Mouse (Mus musculus) layer of hippocampus, postnatal 14 days (tissue): ENCODE measurements around the gene Vgll4. TPM values are rescaled to one million over a fixed set of nuclear protein-coding genes. Genes with fewer than 3 reads are reported as not detected.
"Not testable (repeated sequence)": the region's sequence is repeated elsewhere in the genome, so short reads cannot be mapped to it uniquely, and the experiment has no call there.

ENCODE experiments used
- DNase-seq, 2 experiments: peaks; one replicate each; pipeline ENCODE4 v3.0.0; 2021 to 2022; ENCODE audit warnings: low spot score in 2 of 2, mixed read lengths in 1 of 2
- total RNA-seq, 2 experiments: library from RNA; stranded (reverse); gene quantifications; 2 replicates each; pipeline ENCODE4 v1.2.3; 2021

The Vgll4 gene
- total RNA-seq, 2 experiments from 2014 or later = 33.3 to 36.2 TPM

DNA sequence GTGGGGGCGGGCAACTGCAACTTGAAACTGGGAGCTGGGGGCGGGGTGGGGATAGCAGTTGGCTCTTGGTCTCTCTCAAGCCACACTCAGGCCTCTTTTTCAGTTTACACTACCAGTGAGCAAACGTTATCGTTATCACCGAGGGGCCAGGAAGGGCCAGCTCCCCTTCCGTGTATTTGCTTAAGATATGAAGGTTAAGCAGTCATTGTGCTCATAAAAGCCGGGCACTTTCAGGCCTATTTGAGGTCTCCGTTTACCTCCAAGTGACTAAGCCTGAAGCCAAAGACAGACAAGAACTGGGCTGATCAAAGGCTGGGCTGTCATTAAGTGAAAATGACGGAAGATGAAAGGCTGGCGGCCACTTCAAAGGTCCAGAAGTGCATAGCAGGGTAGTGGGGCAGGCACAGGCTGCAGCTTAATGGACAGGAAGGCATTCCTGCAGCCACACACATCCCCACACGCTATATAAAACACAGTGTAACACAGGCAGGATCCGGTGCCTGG, 68.4 kb downstream of the Vgll4 start:
- DNase-seq = no peak

DNA sequence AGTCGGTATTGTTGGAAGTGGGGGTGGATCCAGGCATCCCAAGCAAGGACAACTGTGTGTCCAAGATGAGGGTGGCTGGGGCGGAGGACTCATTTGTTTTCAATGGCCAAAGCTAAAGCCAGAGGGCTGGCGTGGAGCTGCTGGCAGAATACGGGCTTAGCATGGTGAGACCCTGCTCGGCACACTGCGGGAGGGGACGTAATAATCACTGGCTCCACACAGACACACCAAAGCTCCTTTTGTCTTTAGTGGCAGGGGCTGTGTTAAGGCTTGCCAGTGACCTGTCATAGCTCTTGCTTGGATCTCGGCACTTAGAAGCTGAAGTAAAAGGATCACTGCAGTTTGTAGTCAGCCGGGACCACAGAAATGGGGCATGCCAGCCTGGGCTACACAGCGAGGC, 69.6 kb downstream of the Vgll4 start:
- no peak for DNase-seq

DNA sequence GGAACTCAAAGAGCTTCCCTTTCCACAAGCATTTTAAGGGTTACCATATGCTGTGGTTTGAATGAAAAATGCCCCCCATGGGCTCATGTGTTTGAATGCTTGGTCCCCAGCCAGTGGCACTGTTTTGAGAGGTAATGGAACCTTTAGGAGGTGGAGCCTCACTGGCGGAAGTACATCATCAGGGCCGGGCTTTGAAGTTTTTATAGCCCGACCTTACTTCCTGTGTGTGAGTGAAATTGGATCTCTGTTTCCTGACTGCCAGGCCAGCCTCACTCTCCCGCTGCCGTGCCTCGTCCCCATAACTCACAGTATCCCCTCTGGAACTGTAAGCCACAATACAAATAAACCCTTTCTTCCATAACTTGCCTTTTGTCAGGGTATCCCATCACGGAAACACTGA, 70.1 kb downstream of the Vgll4 start:
- no peak for DNase-seq

DNA sequence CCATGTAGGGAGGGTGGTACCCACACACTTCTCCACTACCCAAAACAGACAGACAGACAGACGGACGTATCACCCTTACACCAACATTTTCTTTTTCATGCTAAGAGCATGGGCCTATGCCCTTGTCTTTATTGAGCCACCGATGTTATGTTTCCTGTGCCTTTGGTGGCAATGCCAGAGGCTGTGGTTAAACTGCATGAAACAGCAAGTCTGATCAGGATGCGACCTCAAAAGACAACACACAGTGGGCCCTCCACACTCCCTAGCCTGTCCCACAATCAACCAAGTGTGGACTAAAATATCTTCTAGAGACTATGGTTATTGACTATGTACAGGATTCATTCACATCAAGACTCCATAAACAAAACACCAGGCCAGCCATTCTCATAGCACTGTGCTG, 70.8 kb downstream of the Vgll4 start:
- no peak for DNase-seq

DNA sequence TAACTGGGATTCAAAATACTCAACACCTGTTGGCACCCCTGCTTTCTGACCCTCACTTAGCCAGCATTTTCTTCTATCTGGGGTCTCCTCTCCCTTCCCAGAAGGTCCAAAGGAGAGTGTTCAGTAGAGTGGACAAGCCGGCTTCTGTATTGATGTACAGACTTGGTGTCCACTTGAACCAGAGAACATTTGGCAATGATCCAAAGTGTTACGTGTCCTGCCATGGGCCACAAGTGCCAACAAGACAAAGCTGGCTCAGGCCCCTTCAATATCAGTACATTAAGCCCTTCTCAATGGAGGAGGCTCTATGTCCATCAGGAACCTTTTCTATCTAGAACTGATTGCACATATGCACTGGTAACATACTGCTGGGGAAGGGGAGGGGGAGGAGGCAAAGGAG, 73.5 kb downstream of the Vgll4 start:
- DNase-seq = no peak

DNA sequence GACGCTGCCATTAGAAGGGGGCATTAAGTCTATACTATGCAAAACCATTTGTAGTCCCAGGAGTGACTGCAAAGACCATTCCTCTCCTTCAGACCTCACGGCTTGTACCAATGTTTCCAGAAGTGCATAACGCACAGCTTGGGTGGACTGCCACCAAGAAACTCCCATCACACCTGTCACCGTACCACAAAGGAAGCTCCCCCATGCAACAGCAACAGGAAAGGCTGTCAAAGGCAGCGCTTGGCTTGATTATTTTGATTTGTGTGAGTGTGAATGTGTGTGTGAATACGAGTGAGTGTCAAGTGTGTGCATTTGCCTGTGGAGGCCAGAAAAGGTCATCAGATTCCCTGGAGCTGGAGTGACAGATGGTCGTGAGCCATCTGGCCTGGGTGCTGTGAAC, 74.6 kb downstream of the Vgll4 start:
- no peak for DNase-seq

DNA sequence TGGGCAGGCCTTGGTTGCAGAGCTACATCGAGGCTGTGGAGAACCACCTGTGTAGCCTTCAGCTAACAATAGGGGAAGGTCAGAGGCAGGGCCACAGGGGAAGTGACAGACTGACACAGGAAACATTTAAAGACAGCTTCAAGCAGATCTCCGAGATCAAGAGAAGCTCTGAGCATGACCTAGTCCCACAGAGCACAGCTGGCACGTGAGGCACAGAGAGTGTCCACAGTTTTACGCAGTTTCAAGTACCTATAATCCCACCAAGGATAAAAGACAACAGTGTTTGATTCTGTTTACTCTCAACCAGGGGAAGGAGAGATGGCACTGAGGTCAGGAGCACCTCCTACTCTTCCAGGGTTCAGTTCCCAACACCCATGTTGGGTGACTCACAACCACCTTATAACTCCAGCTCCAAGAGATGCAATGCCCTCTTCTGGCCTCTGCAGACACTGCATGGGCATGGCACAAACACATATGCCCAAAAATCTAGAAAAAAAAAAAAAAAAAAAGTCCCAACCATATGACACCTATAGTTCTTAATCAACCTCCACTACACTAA, 75.2 kb downstream of the Vgll4 start:
- no peak for DNase-seq

DNA sequence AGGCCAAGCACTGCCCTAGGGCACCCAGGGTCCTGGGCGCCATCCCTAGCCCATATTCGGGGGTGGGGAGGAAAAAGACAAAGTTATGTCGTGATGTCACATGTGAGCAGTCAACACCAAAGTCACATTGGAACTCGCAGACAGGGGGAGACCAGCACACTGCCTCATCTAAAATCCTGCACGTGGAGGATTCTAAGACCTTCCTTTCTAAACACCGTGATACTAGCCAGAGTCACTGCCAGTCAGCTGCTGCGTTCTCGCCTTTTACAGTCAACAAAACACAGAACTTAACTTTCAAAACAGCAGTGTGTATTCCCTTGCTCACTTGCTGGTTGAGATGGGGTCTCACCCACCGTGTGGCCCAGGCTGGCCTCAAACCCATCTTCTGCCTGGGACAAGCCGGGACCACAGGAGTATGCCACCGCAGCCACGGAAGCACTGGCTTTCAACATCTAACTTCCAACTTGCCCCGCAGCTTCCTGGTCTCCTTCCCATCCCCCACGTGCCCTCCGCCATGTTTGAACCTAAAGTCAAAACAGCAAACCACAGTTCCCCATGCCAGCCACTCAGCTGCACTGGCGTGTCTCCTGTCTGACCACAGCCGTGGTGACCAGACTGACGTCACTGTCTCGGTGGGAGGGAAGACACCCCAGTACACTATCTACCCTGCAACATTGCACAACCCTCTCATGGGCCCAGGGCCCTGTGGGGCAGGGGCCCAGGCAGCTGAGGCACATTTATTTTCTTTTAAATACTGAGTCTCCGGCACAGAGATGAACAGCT, 76.2 kb downstream of the Vgll4 start:
- DNase-seq = peak in 1 of 2 experiments; percentile 65

DNA sequence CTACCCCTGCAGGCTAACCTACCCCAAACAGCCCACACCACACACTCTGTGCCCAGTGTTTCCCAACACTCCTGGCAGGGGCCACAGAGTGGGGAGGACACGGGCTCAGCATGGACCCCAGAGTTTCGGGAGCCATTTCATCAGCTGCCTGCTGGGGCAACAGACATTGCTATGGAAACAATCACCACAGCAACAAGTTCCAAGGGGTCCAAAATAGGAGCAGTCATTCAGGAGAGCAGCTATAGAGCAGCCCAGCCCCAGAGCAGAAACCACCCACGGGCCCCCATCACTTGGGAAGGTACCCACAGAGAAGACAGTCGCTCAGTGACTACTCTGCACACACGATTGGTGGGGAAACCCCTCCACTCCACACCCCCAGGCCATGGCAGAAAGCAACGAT, 77.4 kb downstream of the Vgll4 start:
- DNase-seq = peak; percentile 77 to 92

DNA sequence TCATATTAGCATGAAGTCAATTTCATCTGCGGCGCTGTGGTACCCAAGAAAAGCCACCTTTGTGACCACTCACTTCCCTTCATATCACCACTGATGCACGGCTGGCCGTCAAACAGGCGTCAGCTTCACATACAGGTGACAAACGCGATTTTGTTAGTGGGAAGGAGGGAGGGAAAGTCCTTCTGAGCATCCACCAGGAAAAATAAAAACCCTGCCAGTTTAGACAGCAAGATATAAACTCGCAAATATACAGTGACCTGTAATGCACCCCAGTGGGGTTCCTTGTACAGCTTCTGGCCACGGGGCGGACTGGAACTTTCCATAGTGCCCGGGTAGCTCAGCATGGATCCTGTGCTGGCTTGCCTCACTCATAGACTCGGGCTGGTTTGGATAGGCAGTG, 78.0 kb downstream of the Vgll4 start:
- no peak for DNase-seq

DNA sequence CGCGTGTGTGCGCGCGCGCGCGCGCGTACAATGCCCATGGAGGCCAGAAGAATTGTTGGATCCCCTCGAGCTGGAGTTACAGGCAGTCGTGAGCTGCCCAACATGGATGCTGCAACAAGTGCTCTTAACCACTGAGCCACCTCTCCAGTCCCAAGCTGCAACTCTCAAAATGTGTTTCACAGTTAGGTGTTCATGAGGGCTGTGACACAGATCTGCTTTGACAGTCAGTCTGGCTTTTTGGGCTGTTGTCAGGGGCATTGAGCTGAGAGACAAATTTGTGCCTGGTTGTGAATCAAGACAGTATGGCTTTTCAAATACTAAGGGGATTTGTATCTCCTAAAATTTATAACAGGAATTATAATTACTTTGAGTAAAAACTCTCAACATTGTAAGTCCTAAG, 78.5 kb downstream of the Vgll4 start:
- DNase-seq = no peak

DNA sequence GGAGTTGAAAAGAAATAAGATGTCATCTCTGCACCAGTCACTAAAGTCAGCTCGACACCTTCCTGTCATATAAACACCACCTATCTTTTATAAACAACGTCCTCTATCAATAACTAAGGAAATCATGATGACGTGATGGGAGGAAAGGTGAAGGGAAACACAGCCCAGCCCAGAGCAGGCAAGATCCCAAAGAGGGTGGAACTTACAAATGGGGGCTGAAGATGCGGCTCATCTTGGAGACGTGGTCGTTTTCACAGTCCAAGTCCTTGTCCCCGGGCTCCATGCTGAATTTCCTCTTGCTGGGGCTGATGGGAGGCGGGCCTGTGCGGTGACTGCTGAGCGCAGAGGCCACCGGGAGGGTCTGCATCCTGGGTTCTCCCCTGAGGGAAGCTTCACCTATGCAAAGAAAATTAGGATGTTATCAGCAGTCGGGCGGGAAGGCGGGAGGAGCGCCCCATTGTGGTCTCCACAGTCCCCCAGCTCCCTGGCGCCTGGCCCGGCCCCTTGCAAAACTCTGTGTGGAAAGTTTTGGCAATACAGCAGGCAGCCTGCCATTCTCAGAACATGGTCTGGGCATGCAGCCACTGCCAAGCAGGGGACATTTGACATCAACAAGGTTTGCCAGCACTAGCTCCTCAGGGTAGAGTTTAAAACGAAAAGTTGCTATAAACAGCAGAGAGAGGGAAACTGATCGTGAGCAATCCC, 79.2 kb downstream of the Vgll4 start:
- peak; percentile 78 to 93 for DNase-seq

DNA sequence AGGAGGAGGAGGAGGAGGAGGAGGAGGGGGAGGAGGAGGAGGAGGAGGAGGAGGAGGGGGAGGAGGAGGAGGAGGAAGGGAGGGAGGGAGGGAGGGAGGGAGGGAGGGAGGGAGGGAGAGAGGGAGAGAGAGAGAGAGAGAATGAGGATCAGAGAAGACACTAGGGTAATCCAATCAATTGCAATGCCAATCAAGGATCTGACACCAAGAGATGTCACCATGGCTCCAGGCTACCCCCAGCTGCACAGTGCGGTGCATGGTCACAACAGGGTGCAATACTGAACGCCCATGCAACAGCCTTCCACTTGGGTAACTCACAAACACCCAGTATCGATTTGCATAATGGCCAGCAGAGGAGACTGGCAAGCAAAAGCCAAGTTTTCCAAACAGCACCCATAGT, 79.8 kb downstream of the Vgll4 start:
- not testable (repeated sequence) for DNase-seq

DNA sequence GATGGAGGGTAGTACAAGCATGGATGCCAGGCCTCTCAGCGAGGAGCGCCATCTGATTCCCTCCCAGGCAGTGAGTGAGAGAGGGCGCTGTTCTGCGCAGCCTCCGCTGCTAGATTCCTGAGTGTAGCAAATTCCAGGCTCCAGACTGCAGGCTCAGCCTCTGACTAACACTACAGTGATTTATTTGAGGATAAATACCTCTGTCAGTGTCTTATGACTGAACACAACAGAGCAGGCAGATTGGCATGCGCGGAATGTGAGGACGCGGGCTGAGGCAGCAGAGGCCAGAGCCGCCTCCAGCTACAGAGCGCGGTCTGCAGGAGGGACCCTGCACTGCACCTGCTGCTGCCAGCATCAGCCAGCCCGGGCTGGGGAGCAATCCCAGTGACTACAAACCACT, 80.9 kb downstream of the Vgll4 start:
- DNase-seq = peak; percentile 67 to 72

DNA sequence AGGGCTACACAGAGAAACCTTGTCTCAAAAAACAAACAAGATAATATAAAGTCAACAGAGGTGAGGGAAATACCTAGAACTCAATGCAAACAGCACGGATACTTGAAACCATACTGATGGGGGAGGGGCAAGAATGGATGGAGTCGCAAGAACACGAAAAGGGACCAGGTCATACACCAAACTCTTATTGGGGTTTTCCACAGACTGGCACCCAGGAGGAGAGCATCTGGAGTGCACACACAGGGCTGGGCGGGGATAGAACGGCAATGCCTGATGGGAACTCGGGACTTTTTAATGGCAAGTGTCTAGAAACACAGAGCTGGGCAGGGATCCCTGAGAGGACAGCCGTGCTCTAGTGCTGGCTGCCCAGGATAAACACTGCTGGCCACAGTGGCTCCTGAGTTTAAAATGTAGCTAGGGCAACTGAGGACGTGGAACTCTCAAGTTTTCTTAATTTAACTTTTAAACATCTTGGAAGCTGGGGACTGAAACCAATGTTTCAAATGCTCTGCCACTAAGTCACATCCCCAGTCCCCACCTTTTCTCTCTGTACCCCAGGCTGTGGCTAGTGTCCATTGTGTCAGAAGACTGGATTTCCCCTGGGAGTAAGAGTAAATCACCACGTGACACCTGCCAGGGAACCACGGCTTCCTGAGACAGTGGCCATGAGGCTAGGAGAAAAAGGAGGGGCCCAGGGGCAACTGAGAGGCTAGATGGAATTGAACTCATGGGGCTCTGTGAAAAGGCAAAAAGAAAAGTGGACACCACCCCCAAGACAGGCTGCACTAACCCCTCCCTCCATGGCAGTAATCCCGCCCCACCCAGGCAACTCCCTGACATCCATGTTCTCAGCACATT, 83.1 kb downstream of the Vgll4 start:
- DNase-seq = no peak

DNA sequence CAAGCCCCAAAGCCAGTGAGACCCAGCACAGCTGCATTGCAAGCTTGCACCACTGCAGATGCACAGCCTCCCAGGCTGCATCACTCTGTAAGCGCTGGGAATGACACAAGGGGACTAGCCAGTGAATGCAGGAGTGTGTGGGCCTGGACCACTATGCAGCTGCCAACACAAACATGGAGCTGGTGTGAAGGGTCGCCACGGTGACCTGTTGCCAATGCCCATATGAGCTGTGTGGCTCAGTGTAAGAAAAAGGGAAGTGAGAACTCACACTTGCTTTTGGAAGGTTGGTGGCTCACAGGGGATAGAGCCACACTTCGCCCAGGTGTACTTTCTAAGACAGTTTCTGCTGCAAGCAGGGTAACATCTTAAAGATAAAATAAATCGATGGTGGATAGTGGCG, 83.8 kb downstream of the Vgll4 start:
- no peak for DNase-seq

DNA sequence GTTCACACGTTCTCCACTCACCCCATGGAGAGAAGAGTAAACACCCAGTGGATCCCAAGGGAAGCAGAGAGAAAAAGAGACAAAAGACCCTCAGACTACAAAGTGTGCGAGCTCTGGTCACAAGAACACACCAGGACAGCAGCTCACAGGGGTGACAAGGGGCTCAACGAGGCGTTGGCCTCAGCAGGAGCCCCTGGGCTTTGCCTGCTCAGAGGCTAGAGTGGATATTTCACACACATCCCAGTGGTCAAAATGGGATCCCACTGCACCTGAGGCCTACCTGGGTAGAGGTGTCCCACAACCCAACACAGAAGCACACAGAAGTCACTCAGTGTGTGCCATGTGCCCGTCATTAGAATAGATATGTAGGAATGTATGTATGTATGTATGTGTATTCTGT, 84.7 kb downstream of the Vgll4 start:
- no peak for DNase-seq

DNA sequence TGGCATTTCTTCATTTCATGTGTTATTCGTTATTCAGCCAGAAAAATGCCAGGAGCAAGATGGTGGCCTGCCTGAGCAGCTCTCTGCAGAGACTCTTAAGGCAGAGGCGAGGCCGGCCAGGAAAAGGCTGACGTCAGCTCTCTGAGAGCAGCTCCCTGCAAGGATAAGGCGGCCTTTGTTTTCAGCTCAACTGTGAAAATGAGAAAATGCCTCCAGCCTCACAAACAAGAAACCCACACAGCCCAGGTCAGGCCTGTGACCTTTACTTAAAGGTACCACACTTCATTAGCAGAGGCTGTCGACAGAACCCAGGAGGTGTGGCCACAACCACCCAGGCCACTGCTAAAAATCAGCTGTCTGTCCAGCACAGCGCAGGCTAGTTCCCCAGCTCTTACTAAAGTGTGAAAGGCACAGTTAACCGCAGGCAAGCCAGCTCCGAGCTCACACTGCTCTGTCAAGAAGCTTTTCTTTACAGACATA, 86.5 kb downstream of the Vgll4 start:
- DNase-seq = peak; percentile 65 to 84

DNA sequence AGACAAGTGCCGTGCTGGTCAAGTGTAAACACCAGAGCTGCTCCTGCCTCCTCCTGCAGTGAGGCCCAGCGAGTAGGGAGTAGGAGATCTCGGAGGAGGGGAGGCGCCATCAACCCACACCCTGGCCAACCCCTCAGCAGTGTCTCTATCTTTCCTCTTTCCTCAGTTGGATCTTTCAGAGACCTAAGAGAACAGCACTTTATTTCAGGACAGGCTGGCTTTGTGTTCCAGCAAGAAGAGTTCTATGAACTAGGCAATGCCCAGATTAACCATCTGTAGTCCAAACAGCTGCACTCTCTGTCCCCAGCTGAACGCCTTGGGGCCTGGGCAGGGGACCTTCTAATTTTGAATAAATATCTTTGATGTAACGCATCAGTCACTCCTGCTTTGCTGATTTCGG, 87.1 kb downstream of the Vgll4 start:
- no peak for DNase-seq

DNA sequence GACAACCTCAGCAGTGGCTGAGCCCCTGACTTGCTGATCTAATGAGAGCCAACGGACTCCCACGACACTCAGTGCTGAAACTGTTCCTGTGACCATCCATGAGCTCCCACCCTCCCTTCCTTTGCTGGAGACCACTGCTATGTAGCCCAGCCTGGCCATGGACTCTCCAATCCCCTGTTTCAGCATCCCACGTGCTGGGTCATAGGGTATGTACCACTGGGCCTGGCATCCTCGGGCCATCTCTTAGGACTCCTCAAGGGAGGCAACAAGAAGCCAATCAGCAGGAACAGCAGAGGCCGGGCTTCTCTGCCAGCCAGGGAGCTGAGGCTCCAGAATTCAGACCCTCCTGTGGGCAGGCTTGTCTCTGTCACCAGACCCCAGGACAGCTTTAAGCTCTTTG, 87.6 kb downstream of the Vgll4 start:
- DNase-seq = no peak

DNA sequence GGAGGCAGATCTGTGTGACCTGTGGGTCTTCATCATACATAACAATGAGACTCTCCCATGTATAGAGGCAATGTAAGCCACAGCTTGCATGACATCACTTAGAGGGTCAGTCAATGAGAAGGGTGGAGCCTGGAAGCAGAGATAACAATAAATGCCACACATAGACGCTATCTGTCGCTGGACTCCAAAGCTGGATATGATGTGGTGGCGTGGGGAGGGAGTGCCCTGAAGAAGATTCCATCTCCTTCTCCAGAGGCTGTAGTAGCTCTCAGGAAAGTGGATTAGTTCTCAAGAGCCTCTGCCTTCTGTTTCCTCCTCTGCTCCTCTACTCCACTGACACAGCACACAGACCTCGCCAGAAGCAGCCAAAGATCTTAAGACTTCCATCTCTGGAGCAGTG, 89.0 kb downstream of the Vgll4 start:
- no peak for DNase-seq
